Mouse (Mus musculus): Measurements from ENCODE around the gene Rexo2.
"Not testable (repeated sequence)": the region's sequence is repeated elsewhere in the genome, so short reads cannot be mapped to it uniquely, and the experiment has no call there.

Rexo2 gene

DNA sequence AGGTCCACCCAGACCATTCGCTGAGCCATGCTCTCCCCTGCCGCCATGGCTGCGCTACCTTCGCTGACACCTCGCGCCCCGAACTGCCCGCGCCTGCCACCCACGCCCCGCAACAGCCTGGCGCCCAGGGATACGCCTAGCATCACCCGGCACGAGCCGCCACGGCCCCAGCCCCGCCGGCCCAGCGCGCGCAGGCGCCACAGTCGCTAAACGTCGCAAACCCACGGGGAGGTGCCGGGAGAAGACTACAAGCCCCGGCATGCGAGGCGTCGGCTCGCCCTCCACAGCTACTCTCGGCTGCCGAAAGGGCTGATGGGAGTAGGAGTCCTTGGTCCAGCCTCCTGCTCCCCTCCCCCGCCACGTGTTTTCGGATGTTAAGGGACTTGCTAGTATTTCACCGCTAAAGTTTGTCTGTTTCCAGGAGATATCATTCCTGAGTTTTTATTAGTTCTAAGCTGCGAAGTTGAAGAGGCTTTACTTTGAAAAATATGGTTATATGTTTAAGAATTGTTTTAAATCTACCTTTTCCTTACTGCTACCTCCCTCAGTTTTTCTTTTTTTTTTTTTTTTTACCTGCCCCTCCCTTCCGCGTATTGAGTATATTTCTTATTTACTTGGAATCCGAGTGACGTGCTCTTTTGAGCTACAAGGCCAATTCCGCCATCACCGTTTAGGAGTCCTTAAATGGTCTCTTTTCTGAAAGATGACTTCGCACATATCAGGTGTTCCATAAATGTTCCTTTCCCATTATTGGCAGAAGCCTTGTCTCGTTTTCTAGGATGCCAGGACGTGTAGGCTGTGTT lies at the start of gene Rexo2:
TSS of gene Rexo2 (minus strand) at position 213 of the 803 bp plus-strand sequence.
- peak; percentile 89 for DNase-seq (ENCODE audit: extremely low read depth, low read depth)

DNA sequence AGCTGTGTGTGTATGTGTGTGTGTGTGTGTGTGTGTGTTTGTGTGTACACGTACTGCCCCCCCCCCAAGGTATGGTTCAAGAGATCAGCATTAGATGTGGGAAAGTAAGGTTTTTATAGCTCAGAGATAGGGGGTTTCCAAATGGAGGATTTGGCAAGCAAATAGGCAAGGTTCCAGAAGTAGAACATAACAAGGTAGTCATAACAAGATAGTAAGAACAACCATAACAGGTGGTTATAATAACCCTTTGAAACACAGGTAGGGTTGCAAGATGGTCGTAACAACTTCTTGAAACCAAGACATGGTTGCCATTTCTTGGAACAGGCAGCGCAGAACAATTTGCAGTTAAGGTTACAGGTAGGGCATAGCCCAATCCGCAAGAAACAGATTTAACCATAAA lies 46.1 kb upstream of the Rexo2 start:
- DNase-seq (ENCODE audit: extremely low read depth, low read depth): no peak

DNA sequence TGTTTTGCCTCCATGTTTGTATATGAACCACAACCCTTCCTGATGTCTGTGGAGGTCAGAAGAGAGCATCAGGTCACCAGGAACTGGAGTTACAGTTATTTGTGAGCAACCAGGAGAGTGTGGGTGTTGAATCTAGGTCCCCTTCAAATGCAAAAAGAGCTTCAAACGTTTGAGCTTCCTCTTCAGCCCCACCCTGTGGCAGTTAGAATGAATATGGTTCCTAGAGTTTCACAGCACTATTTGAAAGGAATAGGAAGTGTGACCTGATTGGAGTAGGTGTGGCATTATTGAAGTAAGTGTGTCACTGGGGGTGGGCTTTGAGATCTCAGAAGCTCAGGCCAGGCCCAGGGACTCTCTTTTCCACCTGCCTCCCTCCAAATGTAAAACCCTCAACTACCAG lies 45.1 kb upstream of the Rexo2 start:
- DNase-seq (ENCODE audit: extremely low read depth, low read depth): no peak

DNA sequence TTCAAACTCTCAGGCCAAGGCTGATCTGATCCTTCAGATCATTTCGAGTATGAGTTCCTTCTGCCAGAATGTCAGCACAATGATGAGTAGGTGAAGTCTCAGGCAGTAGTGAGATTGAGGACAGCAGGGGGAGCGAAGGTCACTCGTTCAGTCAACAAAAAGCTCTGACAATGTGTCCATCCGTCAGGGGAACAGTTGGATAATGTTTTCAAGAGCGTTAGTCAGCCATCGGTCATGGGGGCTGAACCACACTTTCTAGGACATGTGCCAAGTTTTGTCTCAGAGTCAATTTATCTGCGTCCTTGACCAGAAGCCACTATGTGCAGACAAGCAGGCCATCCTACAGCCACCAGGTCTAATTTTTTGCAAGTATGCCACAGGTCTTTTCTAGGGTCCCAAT lies 40.0 kb upstream of the Rexo2 start:
- not testable (repeated sequence) for DNase-seq (ENCODE audit: extremely low read depth, low read depth)

DNA sequence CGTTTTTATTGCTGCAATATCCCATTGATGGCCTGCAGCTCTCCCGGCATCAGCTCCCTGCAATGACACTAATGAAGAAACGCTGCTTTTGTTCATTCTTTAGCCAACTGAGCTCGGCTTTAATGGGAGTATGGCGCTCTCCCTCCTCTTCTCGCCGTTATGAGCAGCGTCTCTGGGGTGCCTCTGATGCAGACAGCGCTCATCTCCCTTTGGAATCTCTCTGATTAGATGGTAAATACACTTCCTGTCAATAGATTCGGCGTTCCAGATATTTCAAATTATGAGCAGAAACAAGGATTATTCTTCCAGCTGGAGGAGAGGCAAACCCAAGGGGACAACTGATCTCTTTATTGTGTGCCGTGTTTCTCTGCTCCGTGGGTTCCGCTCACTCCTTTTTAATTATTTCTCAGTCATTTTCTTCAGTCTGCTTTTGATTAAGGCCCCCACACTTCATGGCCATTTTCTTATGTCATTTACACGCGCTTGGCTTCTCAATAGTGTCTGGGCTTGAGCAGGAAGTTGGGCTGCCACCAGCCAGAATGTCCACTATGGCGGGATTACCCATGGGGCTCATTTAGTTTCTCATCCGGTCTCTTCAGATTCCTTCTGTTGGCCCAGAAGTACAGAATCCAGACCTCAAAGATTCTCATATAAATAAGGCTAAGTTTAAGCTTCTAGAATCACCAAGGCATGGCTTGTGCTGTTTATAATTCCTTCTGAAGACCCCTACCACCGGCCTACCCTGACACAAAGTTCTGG lies 37.1 kb upstream of the Rexo2 start:
- DNase-seq (ENCODE audit: extremely low read depth, low read depth): no peak

DNA sequence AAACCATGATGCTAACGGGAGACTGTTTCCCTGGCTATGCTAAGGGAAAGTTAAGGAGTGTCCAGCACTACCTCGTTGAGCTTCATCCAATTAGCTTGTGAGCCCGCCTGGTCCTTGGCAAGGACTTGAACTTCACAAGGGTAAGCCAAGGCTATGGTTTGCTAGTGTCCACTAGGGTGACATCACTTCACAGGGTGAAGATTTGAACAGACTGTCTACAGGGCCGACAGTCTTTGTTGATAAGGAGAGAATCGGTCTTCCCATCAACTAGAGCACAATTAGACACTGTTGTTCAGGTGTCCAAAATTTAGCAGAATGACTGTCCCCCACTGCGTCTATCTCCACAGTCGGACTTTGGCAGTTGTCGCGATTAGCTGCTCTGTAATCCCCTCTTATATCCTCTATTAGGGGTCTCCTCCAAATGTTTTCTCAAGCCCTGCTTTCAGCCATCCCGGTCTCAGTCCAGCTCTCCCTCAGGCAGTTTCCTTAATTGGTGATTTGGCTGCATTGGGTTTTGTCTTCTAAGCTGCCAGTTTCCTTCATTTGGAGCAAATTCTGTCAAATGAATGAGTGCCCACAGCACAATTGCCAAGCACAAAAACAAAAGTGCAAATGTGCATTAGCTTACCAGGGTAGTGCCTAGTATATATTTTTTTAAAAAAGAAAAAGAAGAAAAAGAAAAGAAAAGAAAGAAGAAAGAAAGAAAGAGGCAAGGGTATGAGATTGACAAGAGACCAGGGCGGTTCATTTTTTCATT lies 36.4 kb upstream of the Rexo2 start:
- DNase-seq (ENCODE audit: extremely low read depth, low read depth): no peak

DNA sequence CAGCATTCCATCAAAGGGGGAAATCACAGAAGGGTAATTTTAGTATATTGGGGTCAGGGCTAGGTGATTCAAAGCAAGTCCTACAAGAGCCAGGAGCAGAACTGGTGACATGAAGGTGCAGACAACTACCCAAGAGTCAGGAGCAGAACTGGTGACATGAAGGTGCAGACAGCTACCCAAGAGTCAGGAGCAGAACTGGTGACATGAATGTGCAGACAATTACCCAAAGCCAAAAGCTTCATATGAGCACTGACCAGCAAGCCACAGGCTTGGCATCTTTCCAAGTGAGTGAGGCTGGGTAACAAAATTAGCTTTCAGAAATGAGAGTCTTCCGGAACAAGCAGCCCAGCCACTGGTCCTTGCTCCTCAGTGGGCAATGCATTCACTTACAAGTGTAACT lies 34.9 kb upstream of the Rexo2 start:
- DNase-seq (ENCODE audit: extremely low read depth, low read depth): no peak

DNA sequence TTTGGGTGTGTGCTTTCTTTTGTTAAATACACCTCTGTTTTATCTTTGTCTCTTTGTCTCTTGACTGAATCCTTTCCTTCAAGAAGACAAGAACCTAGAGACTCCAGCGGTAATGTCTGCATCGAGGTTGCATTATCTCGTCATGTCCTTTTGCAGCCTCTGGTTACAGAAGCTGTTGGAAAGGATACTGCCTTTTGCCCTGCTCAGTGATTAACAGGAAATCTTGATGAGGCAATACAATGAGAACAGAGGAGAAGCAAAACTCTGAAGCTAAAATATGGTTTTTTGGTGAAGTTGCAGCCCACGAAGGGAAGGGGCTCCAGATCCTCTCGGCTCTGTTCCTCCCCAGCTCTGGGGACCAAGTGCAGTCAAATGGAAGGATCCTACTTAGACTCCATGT lies 29.7 kb upstream of the Rexo2 start:
- no peak for DNase-seq (ENCODE audit: extremely low read depth, low read depth)

DNA sequence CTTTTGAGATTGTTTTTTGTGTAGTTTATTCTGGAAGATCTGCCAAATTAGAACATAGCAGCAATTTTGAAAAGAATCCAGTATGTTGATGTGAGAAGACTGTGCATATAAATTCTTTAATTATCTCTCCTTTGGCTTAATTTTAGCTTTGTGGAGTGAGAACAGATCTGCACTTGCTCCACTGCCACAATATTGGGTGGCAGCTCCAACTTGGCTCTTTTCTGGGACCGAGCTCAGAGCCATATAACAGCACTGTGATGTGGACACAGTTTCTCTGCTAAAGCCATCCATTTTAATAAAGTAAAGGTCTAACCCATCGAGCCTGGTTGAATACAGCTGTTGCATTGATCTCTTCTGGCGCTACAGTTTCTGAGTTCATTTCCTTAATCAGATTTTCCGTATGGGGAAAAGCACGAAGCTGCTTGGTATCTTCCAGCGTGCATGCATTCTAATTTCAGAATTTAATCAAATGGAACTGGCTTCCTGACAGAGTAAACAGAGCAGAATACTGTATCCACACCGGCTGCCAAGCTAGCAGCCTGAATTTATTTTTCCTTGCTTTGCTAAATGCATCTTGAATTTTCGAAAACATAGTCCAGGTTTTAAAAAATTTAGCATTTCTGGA lies 24.4 kb upstream of the Rexo2 start:
- no peak for DNase-seq (ENCODE audit: extremely low read depth, low read depth)

DNA sequence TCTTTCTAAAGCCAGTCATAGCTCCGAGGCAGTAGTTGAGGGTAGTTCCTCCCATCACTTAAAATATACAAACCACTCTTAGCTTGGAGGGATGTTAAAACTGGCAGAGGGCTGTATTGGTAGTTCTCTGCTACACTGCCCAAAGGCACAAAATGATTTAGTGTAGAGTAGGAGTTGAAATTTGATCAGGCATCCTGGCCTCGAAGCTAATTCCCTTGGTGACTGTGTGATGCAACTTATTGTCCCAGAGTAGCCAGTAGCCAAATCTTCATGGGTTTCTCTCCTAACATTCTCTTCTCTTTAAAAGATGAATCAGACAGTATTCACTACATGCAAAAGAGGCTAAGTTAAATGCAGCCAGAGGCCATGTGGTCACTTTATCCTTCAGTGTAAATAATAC lies 22.6 kb upstream of the Rexo2 start:
- DNase-seq (ENCODE audit: extremely low read depth, low read depth): no peak

DNA sequence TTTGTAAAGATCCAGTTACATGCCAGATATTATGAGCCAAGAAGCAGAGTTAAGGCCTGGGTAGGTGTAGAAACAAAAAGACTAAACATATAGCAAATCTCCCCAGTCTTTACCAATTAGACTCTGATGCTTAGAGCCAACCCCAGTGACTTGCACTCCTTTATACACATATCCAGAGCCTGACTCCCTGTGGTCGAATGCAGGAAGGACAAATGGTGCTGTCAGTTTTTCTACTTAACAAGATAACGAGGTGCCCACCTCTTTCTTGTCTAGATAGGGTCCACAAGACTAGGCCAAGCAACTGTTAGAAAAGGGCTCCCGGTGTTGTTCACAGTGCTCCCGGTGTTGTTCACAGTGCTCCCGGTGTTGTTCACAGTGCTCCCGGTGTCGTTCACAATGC lies 20.8 kb upstream of the Rexo2 start:
- DNase-seq (ENCODE audit: extremely low read depth, low read depth): no peak

DNA sequence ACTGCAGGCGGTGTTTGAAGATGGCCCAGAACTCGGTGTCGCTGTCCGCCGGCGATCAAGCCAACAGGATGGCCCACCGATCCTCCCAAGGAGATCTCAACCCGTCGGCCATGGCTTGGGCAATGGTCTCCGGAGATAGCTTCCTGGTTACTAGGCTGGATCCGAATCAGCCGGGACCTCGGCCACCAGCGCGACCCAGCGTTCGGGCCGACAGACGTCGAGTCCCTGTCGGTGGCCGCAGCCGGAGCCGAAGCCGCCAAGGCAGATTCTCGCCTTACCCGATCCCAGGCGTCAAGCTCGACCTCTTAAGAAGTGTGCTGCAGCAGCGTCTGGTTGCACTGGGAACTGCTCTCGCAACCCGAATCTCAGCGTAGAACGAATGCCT lies 15.1 kb upstream of the Rexo2 start:
- DNase-seq (ENCODE audit: extremely low read depth, low read depth): no peak

DNA sequence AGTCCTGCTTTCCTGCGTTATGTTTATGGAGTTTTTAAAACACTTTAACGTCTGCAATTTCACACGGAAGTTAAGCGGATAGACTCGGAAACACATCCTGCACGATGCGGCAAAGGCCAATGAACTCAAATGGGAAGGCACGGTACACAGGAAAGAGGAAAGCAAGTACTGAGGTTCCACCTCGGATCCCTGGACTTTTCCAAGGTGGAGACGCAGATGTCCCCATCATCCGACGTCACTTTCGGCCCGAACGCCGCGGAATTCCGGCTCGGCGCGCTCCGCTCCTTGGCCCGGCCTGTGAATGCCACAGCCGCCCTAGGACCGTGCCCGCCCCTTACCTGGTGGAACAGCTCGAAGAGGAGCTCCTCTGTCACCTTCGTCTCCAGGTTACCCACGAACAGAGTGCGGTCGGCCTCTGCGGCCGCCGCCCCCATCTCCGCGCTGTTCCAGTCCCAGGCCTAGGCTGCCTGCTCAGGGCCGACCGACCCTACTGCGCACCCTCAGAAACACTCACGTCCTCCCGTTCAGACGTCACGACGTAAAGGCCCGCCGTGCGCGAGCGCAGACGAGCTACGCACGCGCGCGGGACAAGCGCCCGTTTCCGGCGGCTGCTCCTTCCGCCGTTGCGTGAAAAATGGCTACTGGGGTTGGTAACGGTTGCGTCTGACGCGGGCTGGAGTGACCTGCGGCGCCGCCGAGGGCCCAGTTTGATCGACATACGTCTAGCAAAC lies 14.6 kb upstream of the Rexo2 start, which contains the start of the genes Rbm7 and Gm5617:
TSS of gene Rbm7 (minus strand) at position 483 of the 731 bp plus-strand sequence.
TSS of gene Gm5617 (plus strand) at position 626 of the 731 bp plus-strand sequence.
- peak; percentile 78 for DNase-seq (ENCODE audit: extremely low read depth, low read depth)

DNA sequence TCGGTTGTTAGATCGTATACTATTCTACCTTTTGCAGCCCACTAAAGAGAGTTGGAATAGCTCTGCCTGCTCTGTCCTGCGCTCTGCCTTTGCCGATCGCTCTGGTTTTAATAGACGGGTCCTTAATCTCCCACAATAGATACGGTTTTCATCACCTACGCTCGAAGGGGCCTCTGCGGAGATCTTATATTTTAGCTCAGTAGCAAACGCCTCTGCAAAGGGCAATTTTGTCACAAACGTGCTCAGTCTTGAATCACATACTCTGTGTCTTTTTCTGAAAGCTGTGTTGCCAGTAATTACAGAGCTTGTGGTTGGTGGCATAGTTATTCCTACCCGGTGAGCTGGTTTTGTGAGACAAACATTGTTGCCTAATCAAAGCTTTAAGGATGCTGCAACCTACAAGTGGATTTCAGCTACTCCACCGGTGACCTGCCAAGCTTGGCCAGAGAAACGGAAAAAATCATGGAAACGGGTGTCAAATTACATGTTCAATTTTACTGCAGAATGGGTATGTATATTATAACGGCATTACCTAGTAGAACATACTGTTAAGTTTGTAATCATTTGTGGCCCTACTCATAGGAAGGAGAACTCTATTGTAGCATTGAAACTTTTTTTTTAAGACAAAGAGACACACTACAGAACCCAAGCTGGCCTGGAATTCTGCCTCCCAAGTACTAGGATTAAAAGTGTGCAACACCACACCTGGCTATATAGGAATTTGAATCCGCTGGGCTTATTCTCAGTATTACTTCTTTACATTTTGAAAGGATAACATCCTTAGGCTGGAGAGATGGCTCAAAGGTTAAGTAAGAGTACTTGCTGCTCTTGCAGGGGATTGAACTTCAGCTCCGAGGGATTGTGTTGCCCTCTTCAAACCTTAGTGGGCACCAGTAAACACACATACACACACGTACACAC lies 1.1 kb upstream of the Rexo2 start:
- DNase-seq (ENCODE audit: extremely low read depth, low read depth): no peak

DNA sequence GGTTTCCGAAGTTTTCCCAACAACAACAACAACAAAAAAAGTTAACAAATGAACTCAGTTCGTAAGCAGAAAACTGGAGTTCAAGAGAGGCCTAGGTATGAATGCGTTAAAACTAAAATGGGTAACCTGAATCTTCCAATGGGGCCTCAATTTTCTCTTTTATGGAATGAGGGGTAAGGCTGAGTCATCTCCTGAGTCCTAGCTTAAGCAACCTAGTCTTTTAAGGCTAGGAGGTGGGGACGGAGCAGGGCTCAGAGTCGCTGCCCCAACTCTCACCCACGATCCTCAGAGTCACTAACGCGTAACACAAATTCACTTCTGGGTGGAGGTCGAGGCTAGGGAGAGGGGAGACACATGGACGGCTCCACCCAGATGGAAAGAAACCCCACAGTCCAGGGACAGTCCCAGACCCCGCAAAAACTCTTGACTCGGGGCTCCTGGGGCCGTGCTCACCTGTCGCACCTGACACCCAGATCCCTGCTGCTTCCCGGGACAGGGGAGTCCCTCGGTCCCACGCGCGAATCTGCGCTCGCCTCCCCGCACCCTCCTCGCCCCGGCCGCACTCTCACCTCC lies 499 bp downstream of the Rexo2 start:
- DNase-seq (ENCODE audit: extremely low read depth, low read depth): no peak

DNA sequence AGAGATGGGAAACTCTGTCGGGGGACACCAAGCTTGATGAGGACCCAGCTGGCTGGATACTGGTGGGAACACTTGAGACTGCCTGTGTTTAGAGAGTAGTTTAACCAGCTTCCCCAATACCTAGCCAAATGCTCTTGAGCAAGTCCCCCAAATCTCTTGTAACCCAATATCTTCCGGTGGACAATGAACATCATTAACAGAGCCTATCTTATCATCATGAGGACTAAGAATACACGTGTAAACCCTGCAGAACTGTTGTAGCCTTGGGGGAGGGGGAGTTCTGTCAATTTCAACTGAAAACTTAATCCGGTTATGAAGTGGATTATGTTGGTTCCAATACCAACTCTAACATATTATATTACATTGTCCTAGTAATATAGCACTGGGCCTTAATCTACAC lies 1.6 kb downstream of the Rexo2 start:
- no peak for DNase-seq (ENCODE audit: extremely low read depth, low read depth)

DNA sequence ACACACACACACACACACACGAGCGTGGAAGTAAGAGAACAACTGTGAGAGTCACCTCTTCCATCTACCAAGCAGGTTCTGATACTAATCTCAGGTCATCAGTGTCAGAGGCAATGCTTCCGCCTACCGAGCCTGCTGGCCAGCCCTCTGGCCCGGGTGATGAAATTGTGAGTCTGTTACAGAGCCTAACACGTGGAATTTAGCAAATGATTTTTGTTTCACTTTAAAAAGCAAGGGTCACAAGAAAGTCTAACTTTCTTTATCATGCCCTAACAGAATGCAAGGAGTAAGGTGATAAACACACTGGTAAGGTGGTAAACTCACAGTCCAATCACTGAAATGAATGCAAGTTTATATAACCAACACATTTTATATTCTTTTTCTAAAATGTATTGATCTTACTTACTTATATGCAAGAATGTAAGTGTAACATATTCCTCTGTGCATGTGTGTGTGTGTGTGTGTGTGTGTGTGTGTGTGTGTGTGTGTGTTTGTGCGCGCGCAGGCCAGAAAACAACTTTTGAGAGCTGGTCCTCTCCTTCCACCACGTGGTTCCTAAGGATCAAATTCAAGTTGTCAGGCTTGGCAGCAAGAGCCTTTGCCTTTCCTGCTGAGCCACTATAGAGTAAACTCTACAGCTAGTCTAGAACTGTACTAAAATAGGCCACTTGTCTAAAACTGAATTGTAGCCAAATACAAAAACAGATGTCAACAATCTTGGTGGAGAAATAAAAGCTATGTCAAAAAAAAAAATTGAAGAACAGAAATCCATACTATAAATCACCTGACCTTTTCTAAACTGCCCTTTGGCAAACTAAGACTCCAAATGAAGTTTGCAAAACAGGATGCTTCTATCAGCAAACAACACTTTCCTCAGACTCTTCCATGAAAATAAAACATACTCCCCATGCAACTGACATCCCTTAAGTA lies 3.9 kb downstream of the Rexo2 start:
- no peak for DNase-seq (ENCODE audit: extremely low read depth, low read depth)

DNA sequence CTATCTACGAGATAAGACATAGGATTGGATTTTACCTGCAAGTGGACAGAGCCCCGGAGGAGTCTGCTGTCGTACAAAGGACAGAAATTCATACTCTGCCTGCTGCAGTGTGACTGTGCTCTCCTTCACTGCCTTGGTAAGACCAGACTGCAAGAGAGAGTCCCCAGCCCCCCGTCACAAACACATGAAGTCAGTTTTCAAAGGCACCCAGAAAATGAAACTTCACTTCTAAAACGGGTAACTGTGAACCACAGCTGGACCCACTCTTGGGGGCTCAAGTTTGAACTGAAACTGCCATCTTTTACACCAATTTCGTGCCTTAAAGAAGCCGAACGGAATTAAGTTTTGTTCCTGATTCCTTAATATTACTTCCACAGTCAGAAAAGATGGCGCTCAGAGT lies 6.1 kb downstream of the Rexo2 start:
- no peak for DNase-seq (ENCODE audit: extremely low read depth, low read depth)
